Mouse (Mus musculus) thymus, postnatal 14 days (tissue): Measurements from ENCODE around the gene Rnf8.
A peak's percentile ranks its signal among the peaks of the same experiment; 100 is the strongest.
"Not testable (repeated sequence)": the region's sequence is repeated elsewhere in the genome, so short reads cannot be mapped to it uniquely, and the experiment has no call there.

ENCODE experiments used
- DNase-seq: peaks from one replicate; pipeline ENCODE4 v3.0.0; 2021

Rnf8 gene

GRCm38 (mm10) chr17:29614115-29615023, at the start of gene Rnf8, which contains the start of gene Gm28043:
Gene Rnf8 (plus strand): TSS chr17:29614790.
Gene Gm28043 (plus strand): TSS chr17:29614876.
- DNase-seq: peak; percentile 97

GRCm38 (mm10) chr17:29565521-29565920, 49.1 kb upstream of the Rnf8 start:
- peak; percentile 39 for DNase-seq

GRCm38 (mm10) chr17:29568435-29568834, 46.2 kb upstream of the Rnf8 start:
- no peak for DNase-seq

- no peak for DNase-seq
Measured at GRCm38 (mm10) chr17:29569831-29570230, 44.8 kb upstream of the Rnf8 start.

GRCm38 (mm10) chr17:29579579-29580126, 34.9 kb upstream of the Rnf8 start:
- DNase-seq: no peak

GRCm38 (mm10) chr17:29583569-29583968, 31.0 kb upstream of the Rnf8 start:
- DNase-seq: no peak

GRCm38 (mm10) chr17:29584306-29584705, 30.3 kb upstream of the Rnf8 start:
- peak; percentile 69 for DNase-seq

- no peak for DNase-seq
Measured at GRCm38 (mm10) chr17:29584737-29585136, 29.9 kb upstream of the Rnf8 start.

- peak; percentile 71 for DNase-seq
Measured at GRCm38 (mm10) chr17:29585446-29585845, 29.1 kb upstream of the Rnf8 start.

GRCm38 (mm10) chr17:29586921-29587320, 27.7 kb upstream of the Rnf8 start:
- no peak for DNase-seq

- no peak for DNase-seq
Measured at GRCm38 (mm10) chr17:29589221-29589898, 25.2 kb upstream of the Rnf8 start.

- no peak for DNase-seq
Measured at GRCm38 (mm10) chr17:29595891-29596770, 18.5 kb upstream of the Rnf8 start.

- DNase-seq: no peak
Measured at GRCm38 (mm10) chr17:29596771-29597132, 17.8 kb upstream of the Rnf8 start.

- DNase-seq: no peak
Measured at GRCm38 (mm10) chr17:29599051-29599450, 15.5 kb upstream of the Rnf8 start.

- DNase-seq: no peak
Measured at GRCm38 (mm10) chr17:29599537-29599936, 15.1 kb upstream of the Rnf8 start.

- no peak for DNase-seq
Measured at GRCm38 (mm10) chr17:29601391-29601790, 13.2 kb upstream of the Rnf8 start.

- peak; percentile 65 for DNase-seq
Measured at GRCm38 (mm10) chr17:29603283-29603682, 11.3 kb upstream of the Rnf8 start.

- not testable (repeated sequence) for DNase-seq
Measured at GRCm38 (mm10) chr17:29613453-29613852, 1.1 kb upstream of the Rnf8 start.

- DNase-seq: peak; percentile 53
Measured at GRCm38 (mm10) chr17:29615024-29615551, 498 bp downstream of the Rnf8 start.

GRCm38 (mm10) chr17:29615616-29616015, 1.0 kb downstream of the Rnf8 start:
- DNase-seq: no peak

GRCm38 (mm10) chr17:29619231-29619630, 4.6 kb downstream of the Rnf8 start:
- no peak for DNase-seq

GRCm38 (mm10) chr17:29623488-29623887, 8.9 kb downstream of the Rnf8 start:
- DNase-seq: no peak
